Mouse (Mus musculus): ENCODE results near the gene Itm2b. TPM values are rescaled to one million over a fixed set of nuclear protein-coding genes. Genes with fewer than 3 reads are reported as not detected.

Itm2b gene
- total and polyA plus RNA-seq, 3 experiments, result 190 to 305 (median 254) TPM

GRCm38 (mm10) chr14:73313864-73314263 lies 71.2 kb downstream of the Itm2b start:
- dilution Hi-C loops (cut with MboI; ENCODE audit: extremely low pct_ligation_motif_present, extremely low pct_unique_long_range_greater_than_20kb, low sequenced_read_pairs), result no loop called here

GRCm38 (mm10) chr14:73313396-73313795 lies 71.7 kb downstream of the Itm2b start:
- peak; percentile 62 for DNase-seq (ENCODE audit: extremely low read depth)
- Histone ChIP-seq H3K27me3 (replicated peaks) (no peaks in the 10 kb centered on the region), H3K4me2 (ENCODE audit: insufficient read depth, low read depth, poor library complexity, severe bottlenecking) (peak overlapping the region; percentile 76), H3K9ac (ENCODE audit: insufficient read depth, low read depth) (peak overlapping the region; percentile 69), H3K36me3 (replicated peaks in 1 of 2; ENCODE audit: control insufficient read depth in 1 of 2, insufficient read depth in 1 of 2, low read length in 1 of 2) (peaks cover 2 to 6% of the 10 kb centered on the region in 2 experiments), H3K4me3 (replicated peaks in 1 of 3; ENCODE audit: low read depth in 2 of 3, low read length in 2 of 3, poor library complexity in 1 of 3) (peak overlapping the region in 1 of 3 experiments; percentile 16), H3K79me2 (replicated peaks; ENCODE audit: control insufficient read depth, extremely low read depth, insufficient read depth, poor library complexity, severe bottlenecking) (peaks cover 8% of the 10 kb centered on the region; the same call in 1 of the 2 replicates), H3K27ac (ENCODE audit: insufficient read depth, low read depth) (peak overlapping the region; percentile 75), H3K4me1 (ENCODE audit: control insufficient read depth in 1 of 2, insufficient read depth in 2 of 2) (peaks cover 22 to 41% of the 10 kb centered on the region in 2 experiments), H3K9me3 (replicated peaks; ENCODE audit: low read length) (no peaks in the 10 kb centered on the region)
- in situ Hi-C loops (cut with MboI; ENCODE audit: low pct_ligation_motif_present, low pct_unique_long_range_greater_than_20kb, low sequenced_read_pairs), result no loop called here
- dilution Hi-C loops (cut with MboI; ENCODE audit: extremely low pct_ligation_motif_present, extremely low pct_unique_long_range_greater_than_20kb, low sequenced_read_pairs), result no loop called here
- TF ChIP-seq SMC3 (IDR thresholded peaks at IDR 0.05; ENCODE audit: low read depth, low read length) (no peak), MYC (IDR thresholded peaks at IDR 0.05; ENCODE audit: low read depth, low read length) (0 out of 2 replicates have a peak, but pooled peaks have one; percentile 4), IRF4 (IDR thresholded peaks at IDR 0.05; ENCODE audit: low read depth, low read length) (no peak; the same call in 1 of the 2 replicates), NRF1 (IDR thresholded peaks at IDR 0.05; ENCODE audit: low read depth, low read length) (0 out of 2 replicates have a peak, but pooled peaks have one; percentile 23), UBTF (IDR thresholded peaks at IDR 0.05; ENCODE audit: low read depth, low read length) (no peak), ZKSCAN1 (IDR thresholded peaks at IDR 0.05; ENCODE audit: borderline replicate concordance, low read depth, low read length) (no peak), JUND (conservative IDR thresholded peaks at IDR 0.05; ENCODE audit: low read depth, low read length) (no peak), ZC3H11A (IDR thresholded peaks at IDR 0.05; ENCODE audit: low read depth, low read length) (no peak), POLR2A (IDR thresholded peaks at IDR 0.05; ENCODE audit: low read depth, low read length) (peak; percentile 57; the same call in 1 of the 2 replicates), ELF1 (IDR thresholded peaks at IDR 0.05; ENCODE audit: low read depth, low read length) (peak; percentile 26; the same call in 1 of the 2 replicates), USF2 (conservative IDR thresholded peaks at IDR 0.05; ENCODE audit: low read depth, low read length) (no peak), NELFE (IDR thresholded peaks at IDR 0.05; ENCODE audit: low read depth, low read length) (no peak), MEF2A (IDR thresholded peaks at IDR 0.05; ENCODE audit: borderline replicate concordance, low read depth, low read length) (peak; percentile 74), MXI1 (IDR thresholded peaks at IDR 0.05; ENCODE audit: low read depth, low read length) (no peak; the same call in 1 of the 2 replicates), MAFK (IDR thresholded peaks at IDR 0.05; ENCODE audit: insufficient replicate concordance, low read length) (no peak), POLR2AphosphoS2 (IDR thresholded peaks at IDR 0.05; ENCODE audit: low read depth, low read length) (no peak), RCOR1 (conservative IDR thresholded peaks at IDR 0.05; ENCODE audit: low read depth, low read length) (0 out of 2 replicates have a peak, but pooled peaks have one; percentile 36), HCFC1 (IDR thresholded peaks at IDR 0.05; ENCODE audit: low read depth, low read length) (no peak), CHD1 (IDR thresholded peaks at IDR 0.05; ENCODE audit: low read depth, low read length) (peak; percentile 99), USF1 (IDR thresholded peaks at IDR 0.05; ENCODE audit: low read depth, low read length) (no peak), EP300 (IDR thresholded peaks at IDR 0.05; ENCODE audit: low read length) (no peak), GABPA (IDR thresholded peaks at IDR 0.05; ENCODE audit: insufficient replicate concordance, low read depth, low read length) (no peak), ZNF384 (IDR thresholded peaks at IDR 0.05; ENCODE audit: low read depth, low read length) (no peak), JUN (IDR thresholded peaks at IDR 0.05; ENCODE audit: insufficient read depth, low read depth, low read length) (no peak), BHLHE40 (IDR thresholded peaks at IDR 0.05; ENCODE audit: low read depth, low read length) (peak; percentile 95), KAT2A (IDR thresholded peaks at IDR 0.05; ENCODE audit: insufficient replicate concordance, low read length) (no peak), CTCF (conservative IDR thresholded peaks at IDR 0.05 in 1 of 2, IDR thresholded peaks at IDR 0.05 in 1 of 2; ENCODE audit: low read depth in 2 of 2, low read length in 2 of 2) (no peak), RAD21 (IDR thresholded peaks at IDR 0.05; ENCODE audit: low read depth, low read length) (no peak), TCF12 (IDR thresholded peaks at IDR 0.05; ENCODE audit: low read depth, low read length) (peak; percentile 82), TBP (conservative IDR thresholded peaks at IDR 0.05; ENCODE audit: low read depth, low read length) (no peak; the same call in 1 of the 2 replicates), MAZ (IDR thresholded peaks at IDR 0.05; ENCODE audit: low read depth, low read length) (peak; percentile 63; the same call in 1 of the 2 replicates)

More at GRCm38 (mm10) chr14:73313864-73314263, 71.2 kb downstream of the Itm2b start:
- no peak overlapping the region for H3K4me3 ChIP-seq (replicated peaks in 1 of 3; ENCODE audit: low read depth in 2 of 3, low read length in 2 of 3, poor library complexity in 1 of 3)
- no peaks in the 10 kb centered on the region for H3K27me3 ChIP-seq (replicated peaks)
- peak overlapping the region; percentile 37; the same call in 1 of the 2 replicates for H3K27ac ChIP-seq (ENCODE audit: insufficient read depth, low read depth)
- peaks cover 8% of the 10 kb centered on the region; the same call in 1 of the 2 replicates for H3K79me2 ChIP-seq (replicated peaks; ENCODE audit: control insufficient read depth, extremely low read depth, insufficient read depth, poor library complexity, severe bottlenecking)
- H3K4me2 ChIP-seq (ENCODE audit: insufficient read depth, low read depth, poor library complexity, severe bottlenecking), result peak overlapping the region; percentile 76; the same call in 1 of the 2 replicates
- H3K36me3 ChIP-seq (replicated peaks in 1 of 2; ENCODE audit: control insufficient read depth in 1 of 2, insufficient read depth in 1 of 2, low read length in 1 of 2), result peaks cover 2 to 10% of the 10 kb centered on the region in 2 experiments
- TF ChIP-seq CTCF (conservative IDR thresholded peaks at IDR 0.05 in 1 of 2, IDR thresholded peaks at IDR 0.05 in 1 of 2; ENCODE audit: low read depth in 2 of 2, low read length in 2 of 2) (no peak), IRF4 (IDR thresholded peaks at IDR 0.05; ENCODE audit: low read depth, low read length) (no peak), TCF12 (IDR thresholded peaks at IDR 0.05; ENCODE audit: low read depth, low read length) (no peak), RCOR1 (conservative IDR thresholded peaks at IDR 0.05; ENCODE audit: low read depth, low read length) (0 out of 2 replicates have a peak, but pooled peaks have one; percentile 18)
- in situ Hi-C loops (cut with MboI; ENCODE audit: low pct_ligation_motif_present, low pct_unique_long_range_greater_than_20kb, low sequenced_read_pairs), result no loop called here
- peaks cover 22 to 44% of the 10 kb centered on the region in 2 experiments for H3K4me1 ChIP-seq (ENCODE audit: control insufficient read depth in 1 of 2, insufficient read depth in 2 of 2)
- no peak for DNase-seq (ENCODE audit: extremely low read depth)
- H3K9ac ChIP-seq (ENCODE audit: insufficient read depth, low read depth), result peak overlapping the region; percentile 65
- no peaks in the 10 kb centered on the region for H3K9me3 ChIP-seq (replicated peaks; ENCODE audit: low read length)

Data from CH12.LX (cell line).